Mouse (Mus musculus) layer of hippocampus, postnatal 36 days (tissue): Measurements from ENCODE around the gene Rcor3. TPM values are rescaled to one million over a fixed set of nuclear protein-coding genes. Genes with fewer than 3 reads are reported as not detected.

ENCODE experiments used
- DNase-seq, 2 experiments: peaks; one replicate each; pipeline ENCODE4 v3.0.0; 2022
- total RNA-seq, 2 experiments: library from RNA; stranded (reverse); gene quantifications; 2 replicates each; pipeline ENCODE4 v1.2.3; 2021

Gene Rcor3
- total RNA-seq, 2 experiments from 2014 or later, result 46.1 to 52.7 TPM

- DNase-seq, result no peak
Observed at GRCm38 (mm10) chr1:192094451-192095170, 43.3 kb downstream of the Rcor3 start.

GRCm38 (mm10) chr1:192092879-192093660, 44.8 kb downstream of the Rcor3 start:
- DNase-seq, result peak; percentile 80 to 81

GRCm38 (mm10) chr1:192091806-192092772, 45.8 kb downstream of the Rcor3 start, which contains the start of gene Traf5:
TSS of gene Traf5 (minus strand) at chr1:192092559.
- peak; percentile 92 for DNase-seq

- DNase-seq, result no peak
Observed at GRCm38 (mm10) chr1:192090689-192091567, 46.9 kb downstream of the Rcor3 start.

GRCm38 (mm10) chr1:192090281-192090680, 47.6 kb downstream of the Rcor3 start:
- DNase-seq, result no peak

- no peak for DNase-seq
Observed at GRCm38 (mm10) chr1:192089208-192090166, 48.4 kb downstream of the Rcor3 start.

- no peak for DNase-seq
Observed at GRCm38 (mm10) chr1:192088011-192088410, 49.9 kb downstream of the Rcor3 start.

- no peak for DNase-seq
Observed at GRCm38 (mm10) chr1:192087098-192087497, 50.8 kb downstream of the Rcor3 start.

GRCm38 (mm10) chr1:192086279-192087037, 51.4 kb downstream of the Rcor3 start:
- no peak for DNase-seq

GRCm38 (mm10) chr1:192085218-192085617, 52.6 kb downstream of the Rcor3 start:
- DNase-seq, result no peak

- DNase-seq, result no peak
Observed at GRCm38 (mm10) chr1:192082646-192083045, 55.2 kb downstream of the Rcor3 start.

GRCm38 (mm10) chr1:192081129-192081528, 56.7 kb downstream of the Rcor3 start:
- DNase-seq, result no peak

GRCm38 (mm10) chr1:192079121-192079520, 58.7 kb downstream of the Rcor3 start:
- DNase-seq, result no peak

- DNase-seq, result no peak
Observed at GRCm38 (mm10) chr1:192078406-192078805, 59.5 kb downstream of the Rcor3 start.

GRCm38 (mm10) chr1:192076796-192077535, 60.9 kb downstream of the Rcor3 start:
- DNase-seq, result no peak

- no peak for DNase-seq
Observed at GRCm38 (mm10) chr1:192076101-192076500, 61.8 kb downstream of the Rcor3 start.

GRCm38 (mm10) chr1:192074824-192075223, 63.0 kb downstream of the Rcor3 start:
- DNase-seq, result no peak

GRCm38 (mm10) chr1:192072426-192072825, 65.4 kb downstream of the Rcor3 start:
- DNase-seq, result no peak

GRCm38 (mm10) chr1:192070618-192071051, 67.2 kb downstream of the Rcor3 start:
- DNase-seq, result no peak
